Mouse (Mus musculus): Measurements from ENCODE around the gene Psmg4.

Gene Psmg4

GRCm38 (mm10) chr13:34162491-34163303, at the start of gene Psmg4:
Gene Psmg4, plus strand, starts transcription at chr13:34162964.
- ATAC-seq (ENCODE audit: low TSS enrichment): peak; percentile 95

GRCm38 (mm10) chr13:34113086-34113485, 49.7 kb upstream of the Psmg4 start:
- ATAC-seq (ENCODE audit: low TSS enrichment): no peak

GRCm38 (mm10) chr13:34114654-34115053, 48.1 kb upstream of the Psmg4 start:
- ATAC-seq (ENCODE audit: low TSS enrichment): no peak

GRCm38 (mm10) chr13:34116508-34116907, 46.3 kb upstream of the Psmg4 start:
- no peak for ATAC-seq (ENCODE audit: low TSS enrichment)

- ATAC-seq (ENCODE audit: low TSS enrichment): no peak
Observed at GRCm38 (mm10) chr13:34118816-34119215, 43.9 kb upstream of the Psmg4 start.

GRCm38 (mm10) chr13:34119406-34119805, 43.4 kb upstream of the Psmg4 start:
- no peak for ATAC-seq (ENCODE audit: low TSS enrichment)

- ATAC-seq (ENCODE audit: low TSS enrichment): no peak
Observed at GRCm38 (mm10) chr13:34120536-34120935, 42.2 kb upstream of the Psmg4 start.

GRCm38 (mm10) chr13:34125711-34126110, 37.1 kb upstream of the Psmg4 start:
- ATAC-seq (ENCODE audit: low TSS enrichment): no peak

GRCm38 (mm10) chr13:34128276-34129114, 34.3 kb upstream of the Psmg4 start:
- no peak for ATAC-seq (ENCODE audit: low TSS enrichment)

- no peak for ATAC-seq (ENCODE audit: low TSS enrichment)
Observed at GRCm38 (mm10) chr13:34129485-34130225, 33.1 kb upstream of the Psmg4 start.

GRCm38 (mm10) chr13:34130226-34130731, 32.5 kb upstream of the Psmg4 start, which contains the start of gene Tubb2b:
Gene Tubb2b, minus strand, starts transcription at chr13:34130466.
- peak; percentile 27 for ATAC-seq (ENCODE audit: low TSS enrichment)

GRCm38 (mm10) chr13:34131011-34131707, 31.6 kb upstream of the Psmg4 start:
- no peak for ATAC-seq (ENCODE audit: low TSS enrichment)

GRCm38 (mm10) chr13:34131708-34132060, 31.1 kb upstream of the Psmg4 start:
- ATAC-seq (ENCODE audit: low TSS enrichment): no peak

- no peak for ATAC-seq (ENCODE audit: low TSS enrichment)
Observed at GRCm38 (mm10) chr13:34132299-34132698, 30.5 kb upstream of the Psmg4 start.

- no peak for ATAC-seq (ENCODE audit: low TSS enrichment)
Observed at GRCm38 (mm10) chr13:34132875-34133274, 29.9 kb upstream of the Psmg4 start.

- ATAC-seq (ENCODE audit: low TSS enrichment): no peak
Observed at GRCm38 (mm10) chr13:34133326-34134071, 29.3 kb upstream of the Psmg4 start.

- ATAC-seq (ENCODE audit: low TSS enrichment): peak; percentile 76
Observed at GRCm38 (mm10) chr13:34134276-34134675, 28.5 kb upstream of the Psmg4 start.

GRCm38 (mm10) chr13:34136605-34137004, 26.2 kb upstream of the Psmg4 start:
- ATAC-seq (ENCODE audit: low TSS enrichment): peak; percentile 69

GRCm38 (mm10) chr13:34143389-34143788, 19.4 kb upstream of the Psmg4 start:
- ATAC-seq (ENCODE audit: low TSS enrichment): no peak

- no peak for ATAC-seq (ENCODE audit: low TSS enrichment)
Observed at GRCm38 (mm10) chr13:34146916-34147315, 15.8 kb upstream of the Psmg4 start.

GRCm38 (mm10) chr13:34148181-34148580, 14.6 kb upstream of the Psmg4 start:
- no peak for ATAC-seq (ENCODE audit: low TSS enrichment)

All from frontal cortex, adult (tissue).